Mouse (Mus musculus): ENCODE measurements around the gene Cd300a. TPM values are rescaled to one million over a fixed set of nuclear protein-coding genes. Genes with fewer than 3 reads are reported as not detected.
A peak's percentile ranks its signal among the peaks of the same experiment; 100 is the strongest.

The Cd300a gene
- polyA plus RNA-seq, 1 experiment from 2014 or later = 1.0 TPM

DNA sequence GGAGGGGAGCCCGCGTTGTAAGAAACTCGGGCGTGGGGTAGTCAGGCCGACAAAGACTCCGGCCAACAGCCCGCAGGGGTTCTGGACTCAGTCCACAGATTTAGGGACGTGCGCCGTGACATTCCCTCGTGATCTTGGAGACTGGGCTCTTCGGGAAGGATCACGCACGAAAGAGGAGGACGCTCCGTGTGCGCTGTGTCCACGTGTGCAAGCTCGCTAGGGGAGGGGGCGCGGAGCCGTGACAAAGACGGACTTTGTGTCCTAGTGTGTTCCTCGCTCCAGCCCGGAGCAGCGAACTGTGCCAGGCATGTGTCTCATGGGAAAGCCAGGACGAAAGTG lies 38.6 kb upstream of the Cd300a start:
- peak; percentile 60 for DNase-seq (ENCODE audit: low spot score)
- ATAC-seq (ENCODE audit: insufficient read depth, low FRiP score, low TSS enrichment) = no peak
- Histone ChIP-seq H3K27ac (ENCODE audit: low read depth, low read length) (no peak overlapping the region), H3K9me3 (ENCODE audit: control insufficient read depth, low read length) (no peaks in the 10 kb centered on the region), H3K4me2 (ENCODE audit: low read depth) (peak overlapping the region; percentile 89), H3K9ac (ENCODE audit: low read length) (peak overlapping the region; percentile 39), H3K4me1 (ENCODE audit: control insufficient read depth, insufficient read depth, low read length) (peaks cover 19% of the 10 kb centered on the region), H3K36me3 (ENCODE audit: control insufficient read depth, insufficient read depth, low read length) (no peaks in the 10 kb centered on the region), H3K27me3 (ENCODE audit: control insufficient read depth, insufficient read depth, low read length) (peaks cover 54% of the 10 kb centered on the region), H3K4me3 (ENCODE audit: low read depth, low read length) (peak overlapping the region; percentile 57)
- under 1% methylated on average over 27 of the region's 27 CpGs for WGBS

DNA sequence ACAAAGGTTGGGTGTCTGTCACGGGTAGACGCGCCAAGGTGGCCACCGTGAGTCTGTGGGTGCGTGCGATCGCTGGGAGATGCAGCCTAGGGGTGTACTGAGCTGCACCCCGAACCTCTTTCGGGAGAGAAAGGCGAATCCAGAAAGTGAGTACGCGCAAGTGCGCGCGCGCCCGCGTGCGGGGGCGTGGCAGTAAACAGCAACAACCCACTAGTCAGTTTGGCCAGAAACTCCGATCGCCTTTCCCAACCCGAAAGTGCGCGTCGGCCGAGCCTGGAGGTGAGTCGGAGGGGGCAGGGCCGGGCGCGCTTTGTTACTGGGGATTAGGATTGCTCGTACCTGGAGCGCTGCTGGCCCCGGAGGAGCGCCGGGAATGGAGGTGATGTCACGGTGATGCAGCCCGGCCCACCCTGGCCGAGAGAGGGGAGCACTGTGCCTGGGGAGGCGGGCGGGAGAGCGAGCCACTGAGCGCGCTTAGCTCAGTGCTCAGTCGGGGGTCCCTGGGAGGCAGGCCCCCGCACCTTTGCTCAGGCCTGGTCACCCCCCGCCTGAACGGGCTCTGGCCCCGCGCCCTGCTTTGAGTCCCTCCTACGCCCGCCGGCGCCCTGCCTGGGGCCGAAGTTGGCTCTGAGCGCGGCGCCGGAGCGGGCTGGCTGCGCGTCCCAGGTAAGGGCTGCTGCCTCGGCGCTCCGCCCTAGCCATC lies 38.1 kb upstream of the Cd300a start:
- DNase-seq (ENCODE audit: low spot score) (peak; percentile 70), ATAC-seq (ENCODE audit: insufficient read depth, low FRiP score, low TSS enrichment) (peak; percentile 48; the same call in 1 of the 2 replicates)
- Histone ChIP-seq H3K27ac (ENCODE audit: low read depth, low read length) (peak overlapping the region; percentile 69; the same call in 1 of the 2 replicates), H3K4me2 (ENCODE audit: low read depth) (peak overlapping the region; percentile 89), H3K4me1 (ENCODE audit: control insufficient read depth, insufficient read depth, low read length) (peaks cover 19% of the 10 kb centered on the region), H3K9ac (ENCODE audit: low read length) (peak overlapping the region; percentile 39), H3K27me3 (ENCODE audit: control insufficient read depth, insufficient read depth, low read length) (peaks cover 54% of the 10 kb centered on the region), H3K4me3 (ENCODE audit: low read depth, low read length) (peak overlapping the region; percentile 57), H3K36me3 (ENCODE audit: control insufficient read depth, insufficient read depth, low read length) (no peaks in the 10 kb centered on the region), H3K9me3 (ENCODE audit: control insufficient read depth, low read length) (no peaks in the 10 kb centered on the region)
- under 1% methylated on average over 64 of the region's 65 CpGs for WGBS

DNA sequence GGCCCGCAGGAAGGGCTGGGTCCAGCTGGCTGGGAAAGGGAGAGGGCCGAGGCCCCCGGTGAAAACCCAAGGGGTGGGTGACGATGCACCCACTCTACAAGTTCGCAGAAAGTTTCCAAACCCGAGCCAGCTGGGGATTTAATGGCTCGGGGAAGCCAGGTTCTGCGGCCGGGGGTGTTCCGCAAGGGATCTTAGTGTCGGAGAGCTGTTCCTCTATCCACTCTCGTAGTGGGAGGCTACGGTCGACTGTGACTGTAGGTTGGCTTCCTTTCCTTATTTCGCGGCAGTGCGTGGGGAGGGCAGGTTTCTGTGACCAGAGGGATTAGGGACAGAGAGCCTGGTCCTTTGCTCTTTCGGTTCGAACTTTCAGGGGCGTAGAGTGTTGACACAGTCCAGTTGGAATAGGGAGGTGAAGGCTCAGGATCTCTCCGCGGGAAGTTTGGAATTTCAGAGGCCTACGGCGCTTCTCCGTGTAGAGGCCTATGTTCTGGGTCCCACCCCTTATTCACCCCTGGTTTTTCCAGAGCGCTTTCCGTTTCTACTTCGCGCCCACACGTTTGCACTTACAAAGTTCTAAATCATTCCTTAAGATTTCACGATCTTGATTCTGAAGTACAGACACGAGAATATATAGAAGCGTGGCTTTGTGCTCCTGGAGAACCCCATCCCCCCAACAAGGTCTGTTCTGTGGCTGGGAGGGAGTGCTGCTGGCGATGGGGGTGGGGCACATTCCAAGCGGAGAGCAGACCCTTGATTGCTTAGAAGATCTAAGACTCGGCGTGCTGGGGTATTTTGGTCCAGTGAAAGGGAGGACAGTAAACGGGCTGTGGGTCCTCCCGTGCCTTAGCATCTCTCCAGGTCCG lies 37.3 kb upstream of the Cd300a start:
- WGBS = under 1% methylated on average over 40 of the region's 40 CpGs
- peaks cover 54% of the 10 kb centered on the region for H3K27me3 ChIP-seq (ENCODE audit: control insufficient read depth, insufficient read depth, low read length)
- no peak for ATAC-seq (ENCODE audit: insufficient read depth, low FRiP score, low TSS enrichment)
- no peaks in the 10 kb centered on the region for H3K36me3 ChIP-seq (ENCODE audit: control insufficient read depth, insufficient read depth, low read length)
- peak; percentile 53 for DNase-seq (ENCODE audit: low spot score)
- H3K9me3 ChIP-seq (ENCODE audit: control insufficient read depth, low read length) = no peaks in the 10 kb centered on the region
- peak overlapping the region; percentile 69; the same call in 1 of the 2 replicates for H3K27ac ChIP-seq (ENCODE audit: low read depth, low read length)
- H3K4me2 ChIP-seq (ENCODE audit: low read depth) = peak overlapping the region; percentile 89
- H3K4me1 ChIP-seq (ENCODE audit: control insufficient read depth, insufficient read depth, low read length) = peaks cover 19% of the 10 kb centered on the region
- H3K9ac ChIP-seq (ENCODE audit: low read length) = peak overlapping the region; percentile 39
- peak overlapping the region; percentile 57 for H3K4me3 ChIP-seq (ENCODE audit: low read depth, low read length)

DNA sequence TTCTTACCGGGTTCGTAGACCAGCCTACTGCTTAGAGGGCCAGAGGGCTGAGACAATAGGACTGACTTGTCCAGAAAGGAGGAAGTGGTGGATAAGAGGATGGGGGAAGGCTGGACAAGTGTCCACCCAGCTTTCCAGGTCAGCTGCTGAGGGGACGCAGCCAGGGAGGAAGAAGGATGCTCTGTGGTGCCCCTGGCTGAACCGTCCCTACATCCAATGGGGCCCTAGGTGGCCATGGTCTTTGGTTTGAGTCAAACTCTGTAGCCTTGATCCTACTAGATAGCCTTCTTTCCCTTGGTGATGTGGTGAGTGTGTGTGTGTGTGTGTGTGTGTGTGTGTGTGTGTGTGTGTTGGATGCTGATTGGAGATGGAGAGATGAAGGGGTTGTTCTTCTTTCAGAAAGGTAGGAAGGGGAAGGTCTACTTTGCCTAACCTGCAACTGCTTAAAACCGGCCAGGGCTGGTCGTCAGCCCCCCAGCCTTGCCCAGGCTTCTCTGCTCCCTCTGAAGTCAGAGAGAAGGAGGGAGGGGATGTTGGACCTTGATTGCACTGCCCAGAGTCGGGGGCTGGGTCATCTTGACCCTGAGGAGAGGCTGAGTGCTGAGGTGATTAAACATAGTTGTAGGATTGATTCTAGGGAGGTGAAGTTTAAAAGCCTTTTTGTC lies 36.5 kb upstream of the Cd300a start:
- Histone ChIP-seq H3K36me3 (ENCODE audit: control insufficient read depth, insufficient read depth, low read length) (no peaks in the 10 kb centered on the region), H3K27ac (ENCODE audit: low read depth, low read length) (no peak overlapping the region), H3K4me3 (ENCODE audit: low read depth, low read length) (peak overlapping the region; percentile 57), H3K9ac (ENCODE audit: low read length) (peak overlapping the region; percentile 32; the same call in 1 of the 2 replicates), H3K27me3 (ENCODE audit: control insufficient read depth, insufficient read depth, low read length) (peaks cover 54% of the 10 kb centered on the region), H3K9me3 (ENCODE audit: control insufficient read depth, low read length) (no peaks in the 10 kb centered on the region), H3K4me2 (ENCODE audit: low read depth) (peak overlapping the region; percentile 89), H3K4me1 (ENCODE audit: control insufficient read depth, insufficient read depth, low read length) (peaks cover 19% of the 10 kb centered on the region)
- WGBS = 11% methylated on average over 7 of the region's 7 CpGs
- DNase-seq (ENCODE audit: low spot score) (no peak), ATAC-seq (ENCODE audit: insufficient read depth, low FRiP score, low TSS enrichment) (no peak)

DNA sequence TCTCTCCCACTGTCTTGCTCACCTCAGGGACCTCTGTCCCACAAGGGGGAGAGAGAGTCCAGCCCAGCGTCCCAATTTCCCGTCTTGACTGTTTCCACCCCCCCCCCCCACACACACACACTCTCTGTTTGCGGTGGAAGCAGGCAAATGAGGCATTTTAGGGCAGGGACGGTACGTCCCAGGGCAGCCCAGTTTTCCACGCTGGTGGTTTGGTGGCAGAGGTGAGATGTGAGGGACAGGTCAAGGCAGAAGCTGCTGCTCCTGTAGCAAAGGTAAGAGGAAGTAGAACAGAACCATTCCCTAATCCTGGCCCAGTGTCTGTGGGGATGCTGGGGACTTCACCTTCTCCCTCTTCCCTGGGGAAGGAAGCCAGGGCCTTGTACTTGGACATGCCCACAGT lies 35.3 kb upstream of the Cd300a start:
- H3K4me1 ChIP-seq (ENCODE audit: control insufficient read depth, insufficient read depth, low read length) = peaks cover 19% of the 10 kb centered on the region
- no peaks in the 10 kb centered on the region for H3K36me3 ChIP-seq (ENCODE audit: control insufficient read depth, insufficient read depth, low read length)
- H3K4me2 ChIP-seq (ENCODE audit: low read depth) = no peak overlapping the region
- no peak overlapping the region for H3K4me3 ChIP-seq (ENCODE audit: low read depth, low read length)
- DNase-seq (ENCODE audit: low spot score) (no peak), ATAC-seq (ENCODE audit: insufficient read depth, low FRiP score, low TSS enrichment) (no peak)
- no peak overlapping the region for H3K9ac ChIP-seq (ENCODE audit: low read length)
- WGBS = 81% methylated on average over 6 of the region's 6 CpGs
- H3K9me3 ChIP-seq (ENCODE audit: control insufficient read depth, low read length) = no peaks in the 10 kb centered on the region
- peaks cover 44% of the 10 kb centered on the region for H3K27me3 ChIP-seq (ENCODE audit: control insufficient read depth, insufficient read depth, low read length)
- no peak overlapping the region for H3K27ac ChIP-seq (ENCODE audit: low read depth, low read length)

DNA sequence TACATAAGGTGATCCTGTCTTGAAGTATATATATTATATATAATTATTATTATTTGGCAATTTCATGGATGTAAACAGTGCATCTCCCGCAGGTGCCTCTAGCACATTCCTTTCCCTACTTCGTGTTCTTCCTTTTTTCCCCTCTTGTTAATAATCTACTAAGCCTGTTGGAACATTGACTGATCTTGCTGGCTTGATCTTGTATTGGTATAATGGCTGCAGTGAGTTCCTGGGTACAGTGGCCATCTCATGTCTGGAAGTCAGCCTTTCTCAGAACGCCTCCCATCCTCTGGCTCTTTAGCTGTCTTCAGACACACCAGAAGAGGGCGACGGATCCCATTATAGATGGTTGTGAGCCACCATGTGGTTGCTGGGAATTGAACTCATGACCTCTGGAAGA lies 33.7 kb upstream of the Cd300a start:
- no peak for DNase-seq (ENCODE audit: low spot score)
- no peak overlapping the region for H3K27ac ChIP-seq (ENCODE audit: low read depth, low read length)
- ATAC-seq (ENCODE audit: insufficient read depth, low FRiP score, low TSS enrichment) = no peak
- H3K4me1 ChIP-seq (ENCODE audit: control insufficient read depth, insufficient read depth, low read length) = peaks cover 10% of the 10 kb centered on the region
- WGBS = 86% methylated on average over 5 of the region's 5 CpGs
- no peak overlapping the region for H3K4me2 ChIP-seq (ENCODE audit: low read depth)
- H3K4me3 ChIP-seq (ENCODE audit: low read depth, low read length) = no peak overlapping the region
- peaks cover 28% of the 10 kb centered on the region for H3K27me3 ChIP-seq (ENCODE audit: control insufficient read depth, insufficient read depth, low read length)
- no peak overlapping the region for H3K9ac ChIP-seq (ENCODE audit: low read length)
- no peaks in the 10 kb centered on the region for H3K9me3 ChIP-seq (ENCODE audit: control insufficient read depth, low read length)
- H3K36me3 ChIP-seq (ENCODE audit: control insufficient read depth, insufficient read depth, low read length) = no peaks in the 10 kb centered on the region

DNA sequence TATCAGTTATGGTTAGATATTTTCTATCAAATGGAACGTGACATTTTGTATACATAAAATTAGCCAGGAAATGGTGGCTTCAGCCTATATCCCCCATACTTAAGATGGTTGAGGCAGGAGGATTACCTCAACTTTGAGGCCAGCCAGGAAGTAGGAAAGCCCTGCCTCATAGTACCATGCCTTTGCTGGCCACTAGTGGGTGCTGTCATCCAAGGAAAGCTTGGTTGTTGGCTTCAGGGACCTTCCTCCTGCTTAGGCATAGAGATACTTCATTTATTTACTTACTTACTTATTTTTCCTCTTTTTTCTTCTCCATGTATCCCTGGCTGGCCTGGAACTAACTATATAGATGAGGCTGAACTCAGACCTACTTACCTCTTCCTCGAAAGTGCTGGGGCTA lies 31.2 kb upstream of the Cd300a start:
- no peaks in the 10 kb centered on the region for H3K9me3 ChIP-seq (ENCODE audit: control insufficient read depth, low read length)
- ATAC-seq (ENCODE audit: insufficient read depth, low FRiP score, low TSS enrichment) (no peak), DNase-seq (ENCODE audit: low spot score) (no peak)
- peaks cover 3% of the 10 kb centered on the region; the same call in 1 of the 2 replicates for H3K27me3 ChIP-seq (ENCODE audit: control insufficient read depth, insufficient read depth, low read length)
- no peaks in the 10 kb centered on the region for H3K4me1 ChIP-seq (ENCODE audit: control insufficient read depth, insufficient read depth, low read length)
- no peak overlapping the region for H3K9ac ChIP-seq (ENCODE audit: low read length)
- H3K4me2 ChIP-seq (ENCODE audit: low read depth) = no peak overlapping the region
- no peak overlapping the region for H3K27ac ChIP-seq (ENCODE audit: low read depth, low read length)
- H3K36me3 ChIP-seq (ENCODE audit: control insufficient read depth, insufficient read depth, low read length) = no peaks in the 10 kb centered on the region
- no peak overlapping the region for H3K4me3 ChIP-seq (ENCODE audit: low read depth, low read length)
- 94% methylated on average over 2 of the region's 2 CpGs for WGBS

DNA sequence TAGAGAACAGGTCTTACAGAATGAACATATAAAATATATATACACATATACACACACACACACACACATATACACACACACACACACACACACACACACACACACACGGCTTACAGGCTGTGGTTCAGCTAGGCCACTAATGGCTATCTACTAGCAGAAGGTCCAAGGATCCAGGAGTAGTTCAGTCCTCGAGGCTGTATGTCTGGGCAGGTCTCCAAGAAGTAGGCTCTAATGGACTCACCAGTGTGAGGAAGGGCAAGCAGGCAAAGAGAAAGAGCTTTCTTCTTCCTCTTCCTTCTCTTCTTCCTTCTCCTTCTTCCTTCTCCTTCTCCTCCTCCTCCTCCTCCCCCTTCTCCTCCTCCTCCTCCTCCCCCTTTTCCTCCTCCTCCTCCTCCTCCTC lies 28.8 kb upstream of the Cd300a start:
- Histone ChIP-seq H3K9ac (ENCODE audit: low read length) (no peak overlapping the region), H3K9me3 (ENCODE audit: control insufficient read depth, low read length) (no peaks in the 10 kb centered on the region), H3K27ac (ENCODE audit: low read depth, low read length) (no peak overlapping the region), H3K27me3 (ENCODE audit: control insufficient read depth, insufficient read depth, low read length) (no peaks in the 10 kb centered on the region), H3K36me3 (ENCODE audit: control insufficient read depth, insufficient read depth, low read length) (no peaks in the 10 kb centered on the region), H3K4me1 (ENCODE audit: control insufficient read depth, insufficient read depth, low read length) (0 out of 2 replicates have a peak, but pooled peaks cover 3% of the 10 kb centered on the region), H3K4me3 (ENCODE audit: low read depth, low read length) (no peak overlapping the region), H3K4me2 (ENCODE audit: low read depth) (no peak overlapping the region)
- no peak for ATAC-seq (ENCODE audit: insufficient read depth, low FRiP score, low TSS enrichment)
- no peak for DNase-seq (ENCODE audit: low spot score)
- WGBS = 74% methylated on average over 2 of the region's 2 CpGs
